Mouse (Mus musculus) cerebellum, adult 2 months (tissue): Measurements from ENCODE around the gene Wscd2. TPM values are rescaled to one million over a fixed set of nuclear protein-coding genes. Genes with fewer than 3 reads are reported as not detected.
A peak's percentile ranks its signal among the peaks of the same experiment; 100 is the strongest.

Experiments
- DNase-seq, 2 experiments: peaks; one replicate each; pipeline ENCODE4 v3.0.0; 2021
- H3K27ac ChIP-seq: fragments of 200-500 bp; 2 replicates; pipeline ENCODE4 v1.5.1; 2012; ENCODE audit warnings: low read length, control low read depth, inconsistent platforms; ENCODE audit not compliant: insufficient read depth
- H3K27me3 ChIP-seq: fragments of 200-500 bp; 2 replicates; pipeline ENCODE4 v1.6.1; 2012; ENCODE audit warnings: inconsistent platforms, mild to moderate bottlenecking, low read length, moderate library complexity; ENCODE audit not compliant: control insufficient read depth, insufficient read depth
- H3K4me1 ChIP-seq: fragments of 200-500 bp; 2 replicates; pipeline ENCODE4 v1.6.1; 2011; ENCODE audit warnings: low read length; ENCODE audit not compliant: control insufficient read depth, insufficient read depth
- H3K4me3 ChIP-seq: fragments of 200-500 bp; replicated peaks from 2 replicates; pipeline ENCODE3; 2011; ENCODE audit warnings: mild to moderate bottlenecking, low read depth, low read length, control low read depth; ENCODE audit not compliant: insufficient read depth
- CTCF ChIP-seq: fragments of 200-500 bp; IDR thresholded peaks from 2 replicates; pipeline ENCODE4 v1.5.1; 2011; ENCODE audit warnings: low read depth, mild to moderate bottlenecking, control low read depth, low read length, moderate library complexity, borderline replicate concordance; ENCODE audit not compliant: insufficient read depth
- POLR2A ChIP-seq: fragments of 200-500 bp; IDR thresholded peaks from 2 replicates; pipeline ENCODE4 v1.6.1; 2011; ENCODE audit warnings: low read length, control low read depth, borderline replicate concordance; ENCODE audit not compliant: insufficient read depth
- WGBS: fragments of 180-500 bp; shearing (Covaris S2); methylation state at CpG from one replicate; pipeline ENCODE4 v1.1.7; 2018; 5-methylcytosine and 5-hydroxymethylcytosine counted together
- polyA plus RNA-seq: library from polyadenylated mRNA; depleted of rRNA; stranded (reverse); fragments of >200 nt; gene quantifications from 2 replicates; pipeline ENCODE4 v1.2.3, GENCODE M21; 2012; rRNA removed

Wscd2 gene
- polyA plus RNA-seq = 113 and 136 TPM in 2 replicates

DNA sequence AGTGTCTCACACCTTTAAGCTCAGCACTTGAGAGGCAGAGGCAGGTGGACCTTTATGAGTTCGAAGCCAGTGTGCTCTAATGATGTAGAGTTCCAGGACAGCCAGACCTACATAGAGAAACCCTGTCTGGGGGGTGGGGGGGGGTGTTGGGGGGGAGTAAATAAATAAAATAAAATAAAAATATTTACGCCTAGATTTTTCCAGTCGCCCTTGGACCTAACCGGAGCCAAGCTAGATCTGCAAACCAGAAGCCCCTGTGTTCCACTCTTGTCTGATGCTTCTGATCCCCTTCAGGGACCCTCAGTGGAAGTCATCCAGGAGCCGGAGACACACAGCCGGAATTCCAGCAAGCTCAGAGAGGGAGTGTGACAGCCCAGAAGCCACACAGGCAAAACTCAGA lies at the start of gene Wscd2:
TSS of gene Wscd2 (plus strand) at position 301 of the 400 bp plus-strand sequence.
- TF ChIP-seq POLR2A (no peak), CTCF (no peak)
- Histone ChIP-seq H3K4me3 (peak within 1 kb of the TSS; percentile 90), H3K27me3 (no peaks in the 10 kb centered on the region), H3K4me1 (peaks cover 14% of the 10 kb centered on the region), H3K27ac (peak within 1 kb of the TSS; percentile 100)
- DNase-seq = no peak
- 36% methylated on average over 6 of the region's 6 CpGs for WGBS

DNA sequence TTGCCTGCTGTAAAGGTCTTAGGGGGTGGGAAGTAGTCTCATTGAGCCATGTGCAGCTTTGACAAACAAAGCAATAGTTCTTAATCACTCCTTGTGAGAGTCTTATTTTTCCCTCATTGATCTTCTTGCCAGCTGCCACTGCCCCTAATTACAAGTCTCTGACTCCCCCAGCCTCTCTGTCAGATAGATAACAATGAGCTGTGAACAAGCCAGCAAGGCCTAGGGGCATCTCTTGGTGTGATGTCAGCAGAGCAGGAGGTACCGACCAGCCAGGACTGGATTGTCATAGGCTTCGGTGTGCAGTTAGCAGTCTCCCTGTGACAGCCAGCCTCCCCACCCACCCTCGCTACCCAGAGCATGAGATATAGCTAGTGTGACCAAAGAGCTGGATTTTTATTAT lies 48.0 kb upstream of the Wscd2 start:
- no peak overlapping the region for H3K27ac ChIP-seq
- H3K4me3 ChIP-seq = no peak overlapping the region
- no peaks in the 10 kb centered on the region for H3K4me1 ChIP-seq
- DNase-seq = no peak
- WGBS = 86% methylated on average over 3 of the region's 3 CpGs
- TF ChIP-seq CTCF = no peak
- TF ChIP-seq POLR2A = no peak
- H3K27me3 ChIP-seq = no peaks in the 10 kb centered on the region

DNA sequence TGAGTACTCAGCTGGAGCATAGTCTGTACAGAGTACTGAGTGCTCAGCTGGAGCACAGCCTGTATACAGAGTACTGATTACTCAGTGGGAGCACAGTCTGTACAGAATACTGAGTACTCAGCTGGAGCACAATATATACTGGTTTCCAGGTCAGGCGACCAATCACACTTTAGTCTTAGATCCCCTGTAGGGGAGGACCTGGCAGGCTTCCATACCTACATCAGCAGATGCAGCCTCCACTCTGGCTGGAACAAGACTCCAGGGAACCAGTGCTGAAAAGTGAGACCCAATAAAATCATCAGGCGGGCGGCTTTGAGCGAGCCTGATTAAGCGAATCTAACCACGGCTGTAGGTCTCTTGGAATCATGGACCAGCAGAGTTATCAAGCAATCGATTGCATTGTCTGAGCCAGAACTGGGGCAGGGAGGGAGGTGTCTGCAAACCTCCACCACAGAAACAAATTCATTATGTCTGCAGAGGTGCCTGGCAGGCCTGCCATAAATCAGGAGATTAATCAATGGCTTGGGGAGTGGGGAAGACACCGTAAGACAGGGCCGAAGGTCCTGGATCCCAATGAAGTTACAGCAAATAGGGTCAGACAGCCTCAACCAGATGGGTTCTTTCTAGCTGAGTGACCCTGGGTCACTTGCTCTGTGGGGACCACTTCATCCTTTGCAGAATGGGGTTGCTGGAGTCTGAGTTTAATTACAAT lies 42.0 kb upstream of the Wscd2 start:
- TF ChIP-seq CTCF (no peak), POLR2A (no peak)
- Histone ChIP-seq H3K27ac (no peak overlapping the region), H3K27me3 (no peaks in the 10 kb centered on the region), H3K4me3 (no peak overlapping the region), H3K4me1 (peaks cover 5% of the 10 kb centered on the region)
- no peak for DNase-seq
- 68% methylated on average over 9 of the region's 9 CpGs for WGBS

DNA sequence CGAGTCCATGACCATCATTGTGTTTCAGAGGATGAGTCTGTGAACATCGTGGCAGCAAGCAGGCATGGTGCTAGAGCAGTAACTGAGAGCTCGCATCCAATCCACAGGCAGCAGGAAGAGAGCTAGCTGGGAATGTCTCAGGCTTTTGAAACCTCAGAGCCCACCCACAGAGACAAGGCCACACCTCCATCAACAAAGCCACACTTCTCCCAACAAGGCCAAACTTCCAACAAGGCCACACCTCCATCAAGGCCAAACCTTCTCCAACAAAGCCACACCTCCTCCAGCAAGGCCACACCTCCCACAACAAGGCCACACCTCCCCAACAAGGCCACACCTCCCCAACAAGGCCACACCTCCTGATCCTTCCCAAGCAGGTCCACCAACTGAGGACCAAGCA lies 40.8 kb upstream of the Wscd2 start:
- WGBS = 86% methylated on average over 3 of the region's 3 CpGs
- no peak for TF ChIP-seq POLR2A
- TF ChIP-seq CTCF = no peak
- Histone ChIP-seq H3K27ac (no peak overlapping the region), H3K4me3 (no peak overlapping the region), H3K4me1 (peaks cover 7% of the 10 kb centered on the region), H3K27me3 (no peaks in the 10 kb centered on the region)
- DNase-seq = no peak

DNA sequence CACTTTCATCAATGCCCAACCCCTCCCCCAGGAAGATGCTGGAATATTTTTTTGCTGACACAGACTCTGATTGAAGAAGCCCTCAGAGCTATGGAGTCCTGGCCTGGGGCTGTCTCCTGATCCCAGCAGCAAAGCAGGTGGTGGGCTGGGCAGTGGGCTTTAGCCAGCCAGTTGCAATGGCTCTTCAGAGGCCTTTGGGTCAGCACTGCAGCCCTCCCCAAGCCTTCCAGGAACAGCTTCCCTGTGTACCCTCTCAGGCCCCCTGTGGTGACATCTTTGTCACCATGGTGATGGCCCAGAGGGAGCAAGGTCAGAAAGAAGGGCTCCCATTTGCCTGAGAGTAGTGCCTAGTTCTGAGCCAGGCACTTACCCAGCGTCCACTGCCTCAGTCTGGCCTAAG lies 37.4 kb upstream of the Wscd2 start:
- 53% methylated on average over 1 of the region's 1 CpGs for WGBS
- H3K27ac ChIP-seq = no peak overlapping the region
- TF ChIP-seq CTCF (no peak), POLR2A (no peak)

DNA sequence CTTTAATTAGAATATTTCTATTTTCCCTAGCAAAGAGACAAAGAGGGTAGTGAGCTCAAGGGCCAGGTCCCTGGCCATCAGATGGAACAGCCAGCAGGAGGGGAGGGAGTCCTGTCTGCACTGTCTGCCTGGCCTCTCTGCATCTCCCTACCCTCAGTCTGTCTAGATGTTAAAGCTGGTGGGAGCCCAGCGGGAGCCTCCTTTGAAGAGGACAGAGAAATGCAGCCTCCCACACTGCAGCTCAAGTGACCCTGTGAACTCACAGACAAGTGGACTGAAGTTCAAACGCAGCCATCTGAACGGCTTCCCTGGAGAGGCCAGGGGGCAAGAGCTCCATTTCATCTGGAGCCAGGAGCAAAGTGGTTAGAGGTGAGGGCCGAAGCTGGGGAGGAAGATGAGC lies 36.8 kb upstream of the Wscd2 start:
- Histone ChIP-seq H3K4me3 (no peak overlapping the region), H3K4me1 (peaks cover 19% of the 10 kb centered on the region), H3K27me3 (no peaks in the 10 kb centered on the region), H3K27ac (no peak overlapping the region)
- WGBS = 48% methylated on average over 4 of the region's 4 CpGs
- no peak for DNase-seq
- TF ChIP-seq POLR2A = no peak

More for the DNA sequence above, 37.4 kb upstream of the Wscd2 start:
- no peaks in the 10 kb centered on the region for H3K27me3 ChIP-seq
- H3K4me1 ChIP-seq = peaks cover 19% of the 10 kb centered on the region
- H3K4me3 ChIP-seq = no peak overlapping the region
- no peak for DNase-seq

DNA sequence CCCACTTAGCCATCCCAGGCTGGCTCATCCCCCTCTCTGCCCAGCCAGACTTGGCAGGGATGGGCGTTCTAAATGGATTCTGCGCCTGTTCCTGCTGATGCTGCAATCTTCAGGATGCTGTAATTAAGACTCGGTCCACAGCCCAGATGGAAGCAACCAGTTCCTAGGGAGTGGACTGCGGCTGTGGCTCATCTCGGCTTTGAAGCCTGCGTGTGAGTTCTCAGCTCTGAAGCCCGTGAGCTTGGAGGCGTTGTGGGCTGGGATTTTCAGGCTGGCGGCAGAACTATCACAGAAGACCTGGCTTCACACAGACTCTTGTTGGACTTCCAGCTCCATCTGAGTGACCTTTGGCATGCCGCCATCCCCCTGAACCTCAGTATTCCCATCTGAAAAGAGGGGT lies 34.1 kb upstream of the Wscd2 start:
- peak in 1 of 2 experiments; percentile 48 for DNase-seq
- TF ChIP-seq CTCF (no peak), POLR2A (no peak)
- Histone ChIP-seq H3K4me3 (no peak overlapping the region), H3K27me3 (no peaks in the 10 kb centered on the region), H3K27ac (no peak overlapping the region), H3K4me1 (peaks cover 15% of the 10 kb centered on the region)
- 26% methylated on average over 10 of the region's 10 CpGs for WGBS

DNA sequence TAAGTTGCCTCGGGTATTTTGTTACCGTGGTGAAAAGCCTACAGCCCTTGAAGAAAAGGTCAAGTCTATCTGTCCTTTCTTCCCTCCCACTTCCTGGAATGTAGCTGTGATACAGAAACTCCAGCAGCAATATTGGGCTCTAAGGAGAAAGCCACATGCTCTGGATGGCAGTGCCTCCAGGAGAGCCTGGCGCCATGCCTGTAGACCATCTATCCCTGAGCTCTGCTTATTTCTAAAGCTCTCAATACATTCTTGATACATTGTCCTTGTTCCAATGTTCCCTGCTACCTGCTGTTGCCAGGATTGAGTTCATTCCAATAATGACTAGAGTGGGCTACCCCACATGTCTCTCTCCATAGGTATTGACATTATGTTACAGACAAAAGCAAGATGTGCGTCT lies 33.4 kb upstream of the Wscd2 start:
- Histone ChIP-seq H3K4me3 (no peak overlapping the region), H3K27me3 (no peaks in the 10 kb centered on the region), H3K27ac (no peak overlapping the region), H3K4me1 (peaks cover 19% of the 10 kb centered on the region)
- TF ChIP-seq POLR2A (no peak), CTCF (no peak)
- DNase-seq = no peak
- 81% methylated on average over 4 of the region's 4 CpGs for WGBS

DNA sequence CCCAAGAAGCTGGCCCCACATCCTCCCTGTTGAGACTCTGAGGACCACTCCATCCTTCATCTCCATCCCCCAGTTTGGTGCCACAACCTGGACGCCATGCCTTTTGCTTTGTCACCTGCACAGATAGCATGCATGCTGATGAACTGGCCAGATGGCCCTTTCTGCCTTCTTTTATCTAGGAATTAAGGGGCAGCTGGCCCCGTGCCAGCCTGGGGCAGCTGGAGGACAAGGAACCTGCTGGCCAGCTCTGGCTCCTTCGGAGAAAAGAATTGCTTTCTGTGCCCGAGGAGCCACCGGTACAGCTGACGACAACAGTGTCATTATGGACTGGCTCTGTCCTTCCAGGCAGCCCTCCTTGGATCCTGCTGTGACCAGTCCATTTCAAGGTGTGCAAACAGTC lies 32.9 kb upstream of the Wscd2 start:
- peak; percentile 51 to 55 for DNase-seq
- Histone ChIP-seq H3K27me3 (no peaks in the 10 kb centered on the region), H3K4me3 (no peak overlapping the region), H3K4me1 (peaks cover 21% of the 10 kb centered on the region), H3K27ac (no peak overlapping the region)
- TF ChIP-seq CTCF (no peak), POLR2A (no peak)
- WGBS = 12% methylated on average over 6 of the region's 6 CpGs
